Mouse (Mus musculus) midbrain, embryonic 14.5 days (tissue): Measurements from ENCODE around the gene Gas2l1. TPM values are rescaled to one million over a fixed set of nuclear protein-coding genes. Genes with fewer than 3 reads are reported as not detected.
A peak's percentile ranks its signal among the peaks of the same experiment; 100 is the strongest.

Experiments used
- ATAC-seq: fragments of 200-750 bp; cut with Nextera tagmentation; 2 replicates; pipeline ENCODE4 v1.8.0; 2017; ENCODE audit warnings: moderate number of reproducible peaks, moderate library complexity; ENCODE audit not compliant: low FRiP score, low TSS enrichment
- DNase-seq: peaks from one replicate; pipeline ENCODE4 v3.0.0-alpha.2; 2015
- H3K27ac ChIP-seq: fragments of 300-500 bp; sonication (generic); replicated peaks from 2 replicates; pipeline ENCODE4 v1.5.1; 2014; ENCODE audit warnings: mild to moderate bottlenecking, low read depth, low read length, moderate library complexity
- H3K27me3 ChIP-seq: fragments of 300-500 bp; sonication (generic); 2 replicates; pipeline ENCODE4 v1.6.1; 2014; ENCODE audit warnings: low read length, control low read depth, mixed read lengths; ENCODE audit not compliant: control insufficient read depth, insufficient read depth
- H3K36me3 ChIP-seq: fragments of 300-500 bp; sonication (generic); 2 replicates; pipeline ENCODE4 v1.6.1; 2014; ENCODE audit warnings: low read length, control low read depth; ENCODE audit not compliant: control insufficient read depth, insufficient read depth
- H3K4me1 ChIP-seq: fragments of 300-500 bp; sonication (generic); 2 replicates; pipeline ENCODE4 v1.6.1; 2014; ENCODE audit warnings: mild to moderate bottlenecking, antibody characterized with exemption, low read length, control low read depth; ENCODE audit not compliant: control insufficient read depth, insufficient read depth
- H3K4me2 ChIP-seq: fragments of 300-500 bp; sonication (generic); 2 replicates; pipeline ENCODE4 v1.6.1; 2014; ENCODE audit warnings: mild to moderate bottlenecking, low read length, moderate library complexity
- H3K4me3 ChIP-seq: fragments of 300-500 bp; sonication (generic); replicated peaks from 2 replicates; pipeline ENCODE4 v1.5.1; 2014; ENCODE audit warnings: low read depth, low read length
- H3K9ac ChIP-seq: fragments of 300-500 bp; sonication (generic); replicated peaks from 2 replicates; pipeline ENCODE4 v1.6.1; 2014; ENCODE audit warnings: mild to moderate bottlenecking, low read length, moderate library complexity
- H3K9me3 ChIP-seq: fragments of 300-500 bp; sonication (generic); 2 replicates; pipeline ENCODE4 v1.6.1; 2016; ENCODE audit warnings: low read length, control low read depth, mixed read lengths; ENCODE audit not compliant: control insufficient read depth
- WGBS: fragments of 180-500 bp; shearing (Covaris S2); extraction: QIAGEN DNeasy Blood & Tissue Kit; methylation state at CpG from one replicate; pipeline ENCODE4 v1.1.7; 2014; 5-methylcytosine and 5-hydroxymethylcytosine counted together
- polyA plus RNA-seq: library from polyadenylated mRNA; unstranded; fragments of >200 nt; fragmentation: Nextera tagmentation; extraction: Ambion mirVana; gene quantifications from 2 replicates; pipeline ENCODE4 v1.2.1, GENCODE M21; 2014

Gas2l1 gene
- polyA plus RNA-seq, 1 experiment from 2014 or later: 22.1 TPM

DNA sequence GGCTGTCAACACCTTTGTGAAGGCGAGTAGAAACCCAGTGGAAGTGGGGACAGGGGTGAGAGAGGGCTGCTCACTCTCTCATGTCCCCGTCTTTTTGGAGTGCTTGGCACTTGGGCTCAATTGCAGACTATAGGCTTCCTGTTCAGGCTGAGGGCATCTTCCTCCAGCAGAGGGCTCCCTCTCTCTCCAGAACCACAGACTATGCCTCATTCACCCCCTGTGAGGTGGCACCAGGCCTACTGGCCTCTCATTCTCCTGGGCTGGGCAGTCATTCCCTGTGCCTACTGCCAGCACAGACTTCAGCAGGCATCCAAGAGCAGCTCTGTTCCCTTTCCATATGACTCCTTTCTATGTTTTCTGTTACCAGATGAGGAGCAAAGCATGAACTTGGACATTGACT lies 49.4 kb downstream of the Gas2l1 start:
- DNase-seq (peak; percentile 54), ATAC-seq (no peak)
- Histone ChIP-seq H3K27ac (no peak overlapping the region), H3K4me2 (no peak overlapping the region), H3K4me1 (no peaks in the 10 kb centered on the region), H3K9ac (no peak overlapping the region), H3K36me3 (peaks cover 92% of the 10 kb centered on the region), H3K4me3 (no peak overlapping the region), H3K9me3 (no peaks in the 10 kb centered on the region), H3K27me3 (no peaks in the 10 kb centered on the region)
- 62% methylated on average over 2 of the region's 2 CpGs for WGBS

DNA sequence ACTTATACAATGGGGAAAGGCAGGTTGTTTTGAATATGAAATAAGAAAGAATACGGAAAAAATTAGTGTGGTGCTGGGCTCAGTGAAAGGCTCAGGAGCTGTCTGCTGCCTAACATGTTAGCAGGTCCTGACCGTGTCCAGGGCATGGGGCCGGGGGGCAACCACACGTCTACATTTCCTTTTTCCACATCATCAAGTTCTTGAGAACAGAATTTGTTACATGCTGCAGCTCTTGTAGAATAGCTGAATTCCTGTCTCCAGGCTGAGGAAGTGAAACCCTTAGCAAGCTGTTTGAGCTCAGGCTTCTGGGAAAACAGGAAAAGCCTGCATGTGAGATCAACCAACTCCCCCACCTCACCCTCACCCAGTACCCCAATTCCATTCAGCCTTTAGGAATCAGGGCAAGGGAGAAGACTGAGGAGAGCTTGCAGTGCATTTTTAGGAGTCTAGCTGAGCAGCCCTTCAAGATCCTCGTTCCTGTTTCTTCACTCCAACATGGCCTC lies 52.9 kb downstream of the Gas2l1 start:
- H3K4me1 ChIP-seq: no peaks in the 10 kb centered on the region
- no peak overlapping the region for H3K9ac ChIP-seq
- no peak overlapping the region for H3K4me3 ChIP-seq
- peaks cover 65% of the 10 kb centered on the region for H3K36me3 ChIP-seq
- no peak overlapping the region for H3K4me2 ChIP-seq
- DNase-seq (no peak), ATAC-seq (no peak)
- 89% methylated on average over 5 of the region's 5 CpGs for WGBS
- H3K27ac ChIP-seq: no peak overlapping the region
- H3K9me3 ChIP-seq: no peaks in the 10 kb centered on the region
- H3K27me3 ChIP-seq: no peaks in the 10 kb centered on the region

DNA sequence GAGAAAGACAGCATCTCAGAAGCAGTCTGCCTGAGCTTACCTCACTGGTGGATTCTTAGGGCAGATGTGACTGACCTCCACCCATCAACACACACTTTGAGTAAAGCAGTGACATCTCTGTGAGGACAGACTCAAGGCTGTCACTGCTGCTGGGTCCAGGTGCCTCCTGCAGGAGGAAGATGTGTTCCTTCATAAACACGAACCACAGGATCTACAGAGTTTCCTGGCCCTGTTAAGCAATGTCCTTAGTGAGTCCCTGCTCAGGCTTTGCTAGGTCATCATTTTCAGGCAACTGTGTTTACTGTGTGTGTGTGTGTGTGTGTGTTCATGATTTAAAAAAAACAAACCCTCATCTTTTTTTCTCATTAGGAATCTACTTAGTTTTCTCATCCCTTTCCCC lies 53.6 kb downstream of the Gas2l1 start:
- Histone ChIP-seq H3K27ac (no peak overlapping the region), H3K27me3 (no peaks in the 10 kb centered on the region), H3K9ac (no peak overlapping the region), H3K9me3 (no peaks in the 10 kb centered on the region), H3K4me1 (no peaks in the 10 kb centered on the region), H3K4me3 (no peak overlapping the region), H3K36me3 (peaks cover 58% of the 10 kb centered on the region), H3K4me2 (no peak overlapping the region)
- DNase-seq (no peak), ATAC-seq (no peak)
- WGBS: 94% methylated on average over 1 of the region's 1 CpGs

DNA sequence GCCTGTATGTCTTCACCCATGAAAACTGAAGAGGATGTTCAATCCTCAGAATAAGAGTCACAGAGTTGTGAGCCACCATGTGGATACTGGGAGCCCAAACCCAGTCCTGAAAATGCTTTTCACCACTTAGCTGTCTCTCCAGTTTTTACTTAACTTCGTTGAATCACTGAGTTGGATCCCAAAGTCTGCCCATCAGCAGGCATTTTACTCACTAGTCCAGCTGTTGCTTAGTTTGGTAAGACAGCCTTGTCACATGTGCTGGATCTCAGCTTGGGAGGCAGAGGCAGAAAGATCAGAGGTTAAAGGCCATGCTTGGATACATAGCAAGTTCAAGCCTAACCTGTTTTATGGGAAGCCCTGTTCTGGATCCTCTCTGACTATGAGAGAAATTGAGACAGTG lies 54.9 kb downstream of the Gas2l1 start:
- ATAC-seq (no peak), DNase-seq (no peak)
- no peaks in the 10 kb centered on the region for H3K4me1 ChIP-seq
- 98% methylated on average over 1 of the region's 1 CpGs for WGBS
- no peak overlapping the region for H3K4me2 ChIP-seq
- no peaks in the 10 kb centered on the region for H3K9me3 ChIP-seq
- H3K36me3 ChIP-seq: peaks cover 45% of the 10 kb centered on the region
- no peaks in the 10 kb centered on the region for H3K27me3 ChIP-seq
- no peak overlapping the region for H3K9ac ChIP-seq
- H3K4me3 ChIP-seq: no peak overlapping the region
- H3K27ac ChIP-seq: no peak overlapping the region

DNA sequence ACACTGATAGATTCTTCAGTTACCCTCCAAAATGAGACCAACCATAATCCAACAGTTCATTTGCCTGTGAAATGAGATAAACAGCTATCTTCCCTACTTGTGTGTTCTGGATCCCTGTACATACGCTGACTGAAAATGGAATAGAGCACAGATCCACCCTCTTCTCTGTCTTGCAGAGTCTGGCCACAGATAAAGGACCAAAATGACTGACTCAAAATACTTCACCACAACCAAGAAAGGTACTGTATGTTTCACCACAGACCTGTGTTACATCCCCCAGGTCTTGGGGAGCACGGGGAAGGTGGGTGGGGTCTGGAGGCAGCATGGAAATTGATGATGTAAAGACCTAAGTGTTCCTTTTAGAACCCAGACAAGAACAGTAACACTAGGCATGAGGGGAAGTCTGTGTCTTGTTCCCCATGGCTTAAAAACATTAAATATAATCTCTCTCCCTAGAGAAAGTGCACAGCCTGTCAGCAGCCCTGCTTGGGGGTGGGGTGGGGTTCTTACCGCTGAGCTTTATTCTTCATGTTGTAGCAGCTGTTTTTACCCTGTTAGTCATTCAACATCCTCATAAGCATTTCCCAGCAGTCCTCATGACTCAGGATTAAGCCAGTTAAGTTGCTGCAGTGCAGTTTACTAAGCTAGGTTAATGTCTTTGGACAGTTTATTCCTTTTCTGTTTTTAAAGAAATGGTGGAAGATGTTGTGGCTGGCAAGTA lies 55.6 kb downstream of the Gas2l1 start:
- WGBS: 64% methylated on average over 3 of the region's 3 CpGs
- Histone ChIP-seq H3K4me2 (no peak overlapping the region), H3K27ac (no peak overlapping the region), H3K4me1 (no peaks in the 10 kb centered on the region), H3K27me3 (no peaks in the 10 kb centered on the region), H3K9ac (no peak overlapping the region), H3K9me3 (no peaks in the 10 kb centered on the region), H3K4me3 (no peak overlapping the region), H3K36me3 (peaks cover 38% of the 10 kb centered on the region)
- ATAC-seq (no peak), DNase-seq (no peak)

DNA sequence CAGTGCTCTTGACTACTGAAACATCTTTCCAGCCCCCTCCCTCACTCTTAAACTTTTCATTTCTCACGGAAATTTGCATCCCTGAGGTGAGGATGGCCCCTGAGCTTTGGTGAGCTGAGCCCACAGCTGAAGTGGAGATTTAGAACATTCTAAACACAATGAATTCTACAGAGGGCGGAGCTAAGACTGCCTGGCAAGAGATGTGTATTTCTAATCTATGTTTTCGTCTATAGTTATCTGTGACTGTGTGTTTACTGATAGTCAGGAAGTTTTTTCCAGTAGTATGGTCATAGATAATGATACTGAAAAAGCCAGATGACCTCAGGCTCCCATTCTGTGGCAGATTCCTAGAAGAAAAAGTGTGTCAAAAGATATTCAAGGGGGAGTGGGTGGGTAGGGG lies 56.3 kb downstream of the Gas2l1 start:
- H3K4me3 ChIP-seq: no peak overlapping the region
- H3K36me3 ChIP-seq: peaks cover 31% of the 10 kb centered on the region
- H3K4me1 ChIP-seq: no peaks in the 10 kb centered on the region
- H3K27ac ChIP-seq: no peak overlapping the region
- no peaks in the 10 kb centered on the region for H3K9me3 ChIP-seq
- no peak for DNase-seq
- WGBS: 87% methylated on average over 3 of the region's 3 CpGs
- no peak overlapping the region for H3K9ac ChIP-seq
- no peak for ATAC-seq
- no peak overlapping the region for H3K4me2 ChIP-seq
- no peaks in the 10 kb centered on the region for H3K27me3 ChIP-seq

DNA sequence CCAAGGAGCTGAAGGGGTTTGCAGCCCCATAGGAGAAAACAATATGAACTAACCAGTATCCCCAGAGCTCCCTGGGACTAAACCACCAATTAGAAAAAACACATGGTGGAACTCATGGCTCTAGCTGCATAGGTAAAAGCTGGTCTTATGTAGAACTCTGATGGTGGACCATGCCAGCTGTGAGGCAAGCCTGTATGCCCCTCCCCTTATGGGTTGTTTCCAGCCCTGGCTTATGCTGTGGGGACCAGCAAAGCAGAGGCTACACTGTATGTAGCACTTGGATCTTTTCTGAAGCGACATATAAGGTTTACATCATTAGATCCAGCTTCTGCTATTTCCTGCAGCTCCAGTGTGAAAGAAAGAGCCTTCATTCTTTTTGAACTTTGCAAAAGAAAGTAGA lies 57.9 kb downstream of the Gas2l1 start:
- no peak overlapping the region for H3K27ac ChIP-seq
- no peak for DNase-seq
- 91% methylated on average over 1 of the region's 1 CpGs for WGBS
- H3K9me3 ChIP-seq: no peaks in the 10 kb centered on the region
- H3K27me3 ChIP-seq: no peaks in the 10 kb centered on the region
- H3K9ac ChIP-seq: no peak overlapping the region
- H3K4me2 ChIP-seq: no peak overlapping the region
- H3K36me3 ChIP-seq: peaks cover 28% of the 10 kb centered on the region
- no peak overlapping the region for H3K4me3 ChIP-seq
- no peaks in the 10 kb centered on the region for H3K4me1 ChIP-seq
- ATAC-seq: no peak

DNA sequence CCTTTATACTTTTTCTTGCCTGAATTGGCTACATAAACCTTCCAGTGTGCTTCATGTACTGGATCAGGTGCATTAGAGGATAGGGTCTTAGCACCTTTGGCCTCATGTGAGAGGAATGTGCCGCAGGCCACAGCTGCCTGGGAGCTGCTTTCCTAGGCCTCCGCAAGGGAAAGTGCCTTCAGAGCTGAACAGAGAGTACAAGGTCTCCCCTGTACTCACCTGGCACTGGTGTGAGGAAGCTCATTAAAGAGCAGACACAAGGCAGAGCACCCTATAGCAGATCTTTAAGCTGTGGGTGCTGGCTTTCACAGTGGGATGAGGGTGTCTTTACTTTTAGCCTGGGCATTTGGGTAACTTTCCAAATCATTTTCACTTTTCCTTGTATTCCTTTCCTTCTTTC lies 59.6 kb downstream of the Gas2l1 start:
- 88% methylated on average over 2 of the region's 2 CpGs for WGBS
- Histone ChIP-seq H3K9ac (no peak overlapping the region), H3K9me3 (no peaks in the 10 kb centered on the region), H3K27ac (no peak overlapping the region), H3K36me3 (peaks cover 25% of the 10 kb centered on the region), H3K27me3 (no peaks in the 10 kb centered on the region), H3K4me2 (no peak overlapping the region), H3K4me1 (no peaks in the 10 kb centered on the region), H3K4me3 (no peak overlapping the region)
- DNase-seq: no peak
- no peak for ATAC-seq
